Mouse (Mus musculus): Measurements from ENCODE around the gene Caln1. TPM values are rescaled to one million over a fixed set of nuclear protein-coding genes. Genes with fewer than 3 reads are reported as not detected.

Gene Caln1
- polyA plus RNA-seq (2015; fragmentation: Nextera tagmentation; extraction: Ambion mirVana) = 0.09 and 0.27 TPM in 2 replicates

- no peak within 1 kb of the TSS for H3K27ac ChIP-seq (ENCODE audit: low read length)
- H3K27me3 ChIP-seq (replicated peaks; ENCODE audit: control insufficient read depth, insufficient read depth, low read length) = no peaks in the 10 kb centered on the region
- no peaks in the 10 kb centered on the region for H3K4me1 ChIP-seq (ENCODE audit: control insufficient read depth, insufficient read depth, low read length)
- no peak within 1 kb of the TSS for H3K4me3 ChIP-seq (ENCODE audit: low read length)
- no peak for ATAC-seq
- H3K36me3 ChIP-seq (ENCODE audit: control insufficient read depth, insufficient read depth, low read length) = no peaks in the 10 kb centered on the region
- 74% methylated on average over 11 of the region's 11 CpGs for WGBS
- no peak within 1 kb of the TSS for H3K9ac ChIP-seq (ENCODE audit: low read depth, low read length)
- H3K4me2 ChIP-seq (ENCODE audit: low read depth, low read length) = no peak within 1 kb of the TSS
- H3K9me3 ChIP-seq (ENCODE audit: control insufficient read depth, low read length) = no peaks in the 10 kb centered on the region
Measured at GRCm38 (mm10) chr5:130369237-130369636, at the start of gene Caln1. Gene Caln1 (plus strand): TSS chr5:130369455.

DNA sequence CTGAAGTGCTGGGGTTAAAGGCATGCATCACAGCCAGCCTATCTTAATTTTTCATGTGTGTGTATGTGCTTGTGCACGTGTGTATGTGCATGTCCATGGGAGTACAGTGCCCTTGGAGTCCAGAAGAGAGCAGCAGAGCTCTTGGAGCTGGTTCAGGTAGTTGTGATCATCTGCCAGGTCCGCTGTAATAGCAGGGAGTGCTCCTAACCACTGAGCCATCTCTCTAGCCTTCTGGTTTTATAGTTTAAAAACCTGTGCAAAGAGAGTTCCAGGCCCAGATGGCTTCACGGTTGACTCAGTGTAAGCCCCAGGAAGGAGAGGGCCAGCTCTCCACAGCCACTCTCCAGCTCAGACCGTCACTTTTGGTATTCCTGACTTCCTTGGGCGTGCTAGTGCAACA, 49.5 kb upstream of the Caln1 start:
- Histone ChIP-seq H3K9me3 (ENCODE audit: control insufficient read depth, low read length) (no peaks in the 10 kb centered on the region), H3K4me2 (ENCODE audit: low read depth, low read length) (no peak overlapping the region), H3K27ac (ENCODE audit: low read length) (no peak overlapping the region), H3K4me3 (ENCODE audit: low read length) (no peak overlapping the region), H3K9ac (ENCODE audit: low read depth, low read length) (no peak overlapping the region), H3K36me3 (ENCODE audit: control insufficient read depth, insufficient read depth, low read length) (no peaks in the 10 kb centered on the region), H3K4me1 (ENCODE audit: control insufficient read depth, insufficient read depth, low read length) (no peaks in the 10 kb centered on the region), H3K27me3 (replicated peaks; ENCODE audit: control insufficient read depth, insufficient read depth, low read length) (no peaks in the 10 kb centered on the region)
- no peak for ATAC-seq
- WGBS = 92% methylated on average over 5 of the region's 5 CpGs

- 70% methylated on average over 3 of the region's 3 CpGs for WGBS
- no peak for ATAC-seq
- Histone ChIP-seq H3K27ac (ENCODE audit: low read length) (no peak overlapping the region), H3K9ac (ENCODE audit: low read depth, low read length) (no peak overlapping the region), H3K4me1 (ENCODE audit: control insufficient read depth, insufficient read depth, low read length) (no peaks in the 10 kb centered on the region), H3K27me3 (replicated peaks; ENCODE audit: control insufficient read depth, insufficient read depth, low read length) (no peaks in the 10 kb centered on the region), H3K9me3 (ENCODE audit: control insufficient read depth, low read length) (no peaks in the 10 kb centered on the region), H3K36me3 (ENCODE audit: control insufficient read depth, insufficient read depth, low read length) (0 out of 2 replicates have a peak, but pooled peaks cover 4% of the 10 kb centered on the region), H3K4me2 (ENCODE audit: low read depth, low read length) (no peak overlapping the region), H3K4me3 (ENCODE audit: low read length) (no peak overlapping the region)
Measured at GRCm38 (mm10) chr5:130320485-130320884, 48.8 kb upstream of the Caln1 start.

DNA sequence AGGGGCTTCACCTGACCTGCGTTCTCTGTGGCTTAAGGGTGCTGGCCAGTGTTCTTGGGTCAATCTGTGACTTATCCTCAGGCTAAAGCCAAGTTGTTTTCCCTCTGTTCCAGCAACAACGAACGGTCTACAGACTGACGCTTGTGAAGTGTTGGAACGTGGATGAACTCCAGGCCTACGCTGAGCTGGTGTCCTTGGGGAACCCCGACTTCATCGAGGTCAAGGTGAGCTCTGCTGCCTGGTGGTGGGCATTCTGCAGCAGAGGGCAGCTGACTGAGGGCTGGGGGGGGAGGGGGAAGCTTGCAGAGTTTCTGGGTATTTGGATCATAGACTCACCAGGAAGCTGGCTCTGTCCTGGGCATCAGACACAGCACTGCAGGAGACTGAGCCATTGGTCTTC, 43.8 kb upstream of the Caln1 start:
- no peak overlapping the region for H3K9ac ChIP-seq (ENCODE audit: low read depth, low read length)
- H3K4me1 ChIP-seq (ENCODE audit: control insufficient read depth, insufficient read depth, low read length) = no peaks in the 10 kb centered on the region
- H3K36me3 ChIP-seq (ENCODE audit: control insufficient read depth, insufficient read depth, low read length) = 0 out of 2 replicates have a peak, but pooled peaks cover 7% of the 10 kb centered on the region
- H3K9me3 ChIP-seq (ENCODE audit: control insufficient read depth, low read length) = no peaks in the 10 kb centered on the region
- H3K4me3 ChIP-seq (ENCODE audit: low read length) = no peak overlapping the region
- 95% methylated on average over 8 of the region's 8 CpGs for WGBS
- H3K27me3 ChIP-seq (replicated peaks; ENCODE audit: control insufficient read depth, insufficient read depth, low read length) = no peaks in the 10 kb centered on the region
- ATAC-seq = no peak
- no peak overlapping the region for H3K27ac ChIP-seq (ENCODE audit: low read length)
- no peak overlapping the region for H3K4me2 ChIP-seq (ENCODE audit: low read depth, low read length)

DNA sequence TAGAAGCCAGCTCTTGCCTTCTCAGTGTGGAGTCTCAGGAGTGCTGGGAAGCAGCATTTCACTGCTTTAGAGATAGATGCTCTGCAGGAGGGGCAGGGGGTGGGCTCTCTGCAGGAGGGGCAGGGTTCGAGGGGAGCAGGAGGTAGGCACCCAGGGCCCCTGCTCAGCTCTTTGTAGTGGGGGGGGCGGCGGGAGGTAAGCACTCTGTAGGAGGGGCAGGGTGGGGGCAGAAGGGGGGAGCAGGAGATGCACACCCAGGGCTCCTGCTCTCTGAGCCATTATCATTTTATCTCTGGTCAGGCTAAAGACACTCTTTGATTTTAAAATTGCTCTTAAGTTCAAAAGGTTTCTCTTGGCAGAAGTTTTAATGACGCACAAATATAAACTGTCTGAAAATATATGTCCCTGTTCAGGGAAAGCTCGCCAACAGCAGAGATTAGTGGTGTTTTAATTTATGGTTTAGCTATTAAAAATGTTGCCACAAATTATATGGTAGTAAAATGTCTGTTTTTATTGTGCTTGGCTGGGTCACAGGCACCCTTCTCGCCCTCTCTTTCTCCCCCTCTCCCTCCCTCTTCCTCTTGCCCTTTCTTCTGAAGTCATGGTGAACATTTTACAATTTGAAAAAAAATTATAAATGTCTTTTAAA, 41.5 kb upstream of the Caln1 start:
- no peak overlapping the region for H3K4me3 ChIP-seq (ENCODE audit: low read length)
- no peaks in the 10 kb centered on the region for H3K27me3 ChIP-seq (replicated peaks; ENCODE audit: control insufficient read depth, insufficient read depth, low read length)
- 45% methylated on average over 6 of the region's 6 CpGs for WGBS
- H3K9me3 ChIP-seq (ENCODE audit: control insufficient read depth, low read length) = no peaks in the 10 kb centered on the region
- H3K9ac ChIP-seq (ENCODE audit: low read depth, low read length) = no peak overlapping the region
- 0 out of 2 replicates have a peak, but pooled peaks cover 7% of the 10 kb centered on the region for H3K36me3 ChIP-seq (ENCODE audit: control insufficient read depth, insufficient read depth, low read length)
- no peak for ATAC-seq
- no peaks in the 10 kb centered on the region for H3K4me1 ChIP-seq (ENCODE audit: control insufficient read depth, insufficient read depth, low read length)
- no peak overlapping the region for H3K27ac ChIP-seq (ENCODE audit: low read length)
- H3K4me2 ChIP-seq (ENCODE audit: low read depth, low read length) = no peak overlapping the region

DNA sequence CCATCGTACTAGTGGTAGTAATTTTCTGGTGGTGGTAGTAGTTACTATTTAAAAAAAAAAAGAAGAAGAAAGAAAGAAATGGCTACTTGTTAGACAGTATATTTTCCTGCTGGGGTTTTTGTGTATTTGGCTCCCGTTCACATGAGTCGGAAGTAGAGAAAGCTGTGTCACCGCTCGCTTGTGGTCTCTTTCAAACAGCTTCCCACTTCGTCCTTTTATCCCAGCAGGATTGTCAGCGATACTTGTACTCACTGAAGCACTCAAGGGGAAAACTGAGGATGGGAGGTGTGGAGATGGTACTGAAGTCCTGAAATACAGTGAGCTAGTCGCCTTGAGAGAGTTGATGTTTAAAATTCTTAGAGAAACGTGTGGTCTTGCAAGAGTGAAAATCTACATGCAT, 40.9 kb upstream of the Caln1 start:
- Histone ChIP-seq H3K9me3 (ENCODE audit: control insufficient read depth, low read length) (no peaks in the 10 kb centered on the region), H3K4me1 (ENCODE audit: control insufficient read depth, insufficient read depth, low read length) (no peaks in the 10 kb centered on the region; the same call in 1 of the 2 replicates), H3K9ac (ENCODE audit: low read depth, low read length) (no peak overlapping the region), H3K27ac (ENCODE audit: low read length) (no peak overlapping the region), H3K4me2 (ENCODE audit: low read depth, low read length) (no peak overlapping the region), H3K4me3 (ENCODE audit: low read length) (no peak overlapping the region), H3K27me3 (replicated peaks; ENCODE audit: control insufficient read depth, insufficient read depth, low read length) (no peaks in the 10 kb centered on the region), H3K36me3 (ENCODE audit: control insufficient read depth, insufficient read depth, low read length) (0 out of 2 replicates have a peak, but pooled peaks cover 7% of the 10 kb centered on the region)
- 84% methylated on average over 9 of the region's 9 CpGs for WGBS
- ATAC-seq = no peak

DNA sequence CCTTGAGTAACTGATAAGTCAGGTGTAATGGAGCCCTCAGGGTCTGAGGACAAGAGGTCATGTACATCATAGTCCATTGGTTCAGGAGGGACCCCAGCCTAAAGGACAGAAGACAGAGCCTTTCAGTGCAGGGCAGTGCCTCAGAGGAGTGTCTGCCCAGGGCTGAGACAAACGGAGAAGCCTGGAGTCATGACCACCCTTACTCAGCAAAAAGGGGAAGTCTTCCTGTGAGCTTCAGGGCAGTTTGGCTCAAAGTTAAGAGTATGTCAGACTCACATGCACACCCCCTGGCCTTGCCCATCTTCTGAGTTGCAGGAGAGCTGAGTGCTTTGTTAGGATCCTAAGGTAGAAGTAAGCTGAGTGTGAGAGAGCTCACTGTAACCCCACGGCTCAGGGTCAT, 39.4 kb upstream of the Caln1 start:
- no peak overlapping the region for H3K9ac ChIP-seq (ENCODE audit: low read depth, low read length)
- no peak overlapping the region for H3K27ac ChIP-seq (ENCODE audit: low read length)
- H3K9me3 ChIP-seq (ENCODE audit: control insufficient read depth, low read length) = no peaks in the 10 kb centered on the region
- H3K4me1 ChIP-seq (ENCODE audit: control insufficient read depth, insufficient read depth, low read length) = no peaks in the 10 kb centered on the region; the same call in 1 of the 2 replicates
- no peak overlapping the region for H3K4me2 ChIP-seq (ENCODE audit: low read depth, low read length)
- WGBS = 62% methylated on average over 2 of the region's 2 CpGs
- no peak overlapping the region for H3K4me3 ChIP-seq (ENCODE audit: low read length)
- no peaks in the 10 kb centered on the region for H3K27me3 ChIP-seq (replicated peaks; ENCODE audit: control insufficient read depth, insufficient read depth, low read length)
- ATAC-seq = no peak
- H3K36me3 ChIP-seq (ENCODE audit: control insufficient read depth, insufficient read depth, low read length) = 0 out of 2 replicates have a peak, but pooled peaks cover 8% of the 10 kb centered on the region

GRCm38 (mm10) chr5:130330801-130331200, 38.5 kb upstream of the Caln1 start:
- Histone ChIP-seq H3K4me2 (ENCODE audit: low read depth, low read length) (no peak overlapping the region), H3K27me3 (replicated peaks; ENCODE audit: control insufficient read depth, insufficient read depth, low read length) (no peaks in the 10 kb centered on the region), H3K9me3 (ENCODE audit: control insufficient read depth, low read length) (no peaks in the 10 kb centered on the region), H3K4me1 (ENCODE audit: control insufficient read depth, insufficient read depth, low read length) (no peaks in the 10 kb centered on the region; the same call in 1 of the 2 replicates), H3K36me3 (ENCODE audit: control insufficient read depth, insufficient read depth, low read length) (peaks cover 9% of the 10 kb centered on the region; the same call in 1 of the 2 replicates), H3K4me3 (ENCODE audit: low read length) (no peak overlapping the region), H3K27ac (ENCODE audit: low read length) (no peak overlapping the region), H3K9ac (ENCODE audit: low read depth, low read length) (no peak overlapping the region)
- ATAC-seq = no peak
- WGBS = 71% methylated on average over 4 of the region's 4 CpGs

- H3K36me3 ChIP-seq (ENCODE audit: control insufficient read depth, insufficient read depth, low read length) = peaks cover 12% of the 10 kb centered on the region; the same call in 1 of the 2 replicates
- no peaks in the 10 kb centered on the region; the same call in 1 of the 2 replicates for H3K4me1 ChIP-seq (ENCODE audit: control insufficient read depth, insufficient read depth, low read length)
- no peak for ATAC-seq
- no peak overlapping the region for H3K4me2 ChIP-seq (ENCODE audit: low read depth, low read length)
- no peaks in the 10 kb centered on the region for H3K9me3 ChIP-seq (ENCODE audit: control insufficient read depth, low read length)
- WGBS = 50% methylated on average over 4 of the region's 4 CpGs
- no peaks in the 10 kb centered on the region for H3K27me3 ChIP-seq (replicated peaks; ENCODE audit: control insufficient read depth, insufficient read depth, low read length)
- no peak overlapping the region for H3K27ac ChIP-seq (ENCODE audit: low read length)
- H3K4me3 ChIP-seq (ENCODE audit: low read length) = no peak overlapping the region
- no peak overlapping the region for H3K9ac ChIP-seq (ENCODE audit: low read depth, low read length)
Measured at GRCm38 (mm10) chr5:130331206-130331605, 38.0 kb upstream of the Caln1 start.
